Mouse (Mus musculus): ENCODE measurements around the gene Ccdc171.
A peak's percentile ranks its signal among the peaks of the same experiment; 100 is the strongest.

DNA sequence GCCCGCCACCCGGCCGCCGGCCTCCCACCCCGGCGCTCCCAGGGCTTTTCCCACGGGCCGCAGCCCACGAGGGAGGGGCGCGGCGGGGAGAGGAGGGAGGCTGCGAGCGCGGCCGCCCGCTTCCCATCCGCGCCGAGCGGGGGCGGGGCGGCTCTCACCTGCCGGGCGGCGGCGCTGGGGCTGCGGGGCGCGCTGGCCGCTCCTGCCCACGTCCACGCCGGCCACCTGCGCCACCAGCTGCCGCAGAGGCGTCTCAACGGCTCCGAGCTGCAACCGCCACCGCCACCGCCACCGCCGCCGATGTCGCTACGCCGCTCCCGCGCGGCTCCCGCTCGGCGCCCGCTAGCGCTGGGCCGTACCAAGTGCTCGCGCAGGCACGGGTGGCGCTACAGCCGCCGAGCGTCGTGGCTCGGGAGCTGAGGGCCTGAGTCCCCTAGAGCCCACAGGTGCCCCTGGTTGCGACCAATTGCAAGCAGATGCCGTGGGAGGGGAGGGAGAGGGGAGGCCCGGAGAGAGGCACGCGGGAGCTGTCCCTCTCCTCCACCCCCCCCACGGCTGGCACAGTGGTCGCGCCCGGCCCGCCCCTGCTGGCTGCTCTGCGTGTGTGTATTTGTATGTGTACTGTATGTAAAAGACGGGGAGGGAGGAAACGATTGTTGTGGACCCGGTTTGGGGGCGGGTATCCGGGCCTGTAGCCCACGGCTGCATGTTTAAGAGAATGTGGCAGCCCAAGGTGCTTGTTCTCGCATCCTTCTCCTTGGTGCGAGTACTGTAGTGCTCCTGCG, 39.0 kb upstream of the Ccdc171 start, which contains the start of gene Psip1:
- TF ChIP-seq CHD2 (IDR thresholded peaks at IDR 0.05; ENCODE audit: low read depth, low read length) (no peak), HCFC1 (IDR thresholded peaks at IDR 0.05; ENCODE audit: borderline replicate concordance, insufficient read depth, low read length) (0 out of 2 replicates have a peak, but pooled peaks have one; percentile 37)
